Mouse (Mus musculus) gastrocnemius, postnatal 10 days (tissue): ENCODE data around the gene Gm26938. TPM values are rescaled to one million over a fixed set of nuclear protein-coding genes. Genes with fewer than 3 reads are reported as not detected.

Source experiments
- DNase-seq: peaks from one replicate; pipeline ENCODE4 v3.0.0; 2021; ENCODE audit warnings: mixed read lengths
- long read RNA-seq, 2 experiments: library from polyadenylated mRNA; stranded (forward); transcript quantifications; one replicate each; pipeline ENCODE4 v2.0.0; 2021
- total RNA-seq, 2 experiments: library from RNA; stranded (reverse); gene quantifications; 2 replicates each; pipeline ENCODE4 v1.2.3; 2021

Gm26938 gene
- total RNA-seq = not detected
- long read RNA-seq, experiment 1 = 0 reads
- long read RNA-seq, experiment 2 = 0 reads

DNA sequence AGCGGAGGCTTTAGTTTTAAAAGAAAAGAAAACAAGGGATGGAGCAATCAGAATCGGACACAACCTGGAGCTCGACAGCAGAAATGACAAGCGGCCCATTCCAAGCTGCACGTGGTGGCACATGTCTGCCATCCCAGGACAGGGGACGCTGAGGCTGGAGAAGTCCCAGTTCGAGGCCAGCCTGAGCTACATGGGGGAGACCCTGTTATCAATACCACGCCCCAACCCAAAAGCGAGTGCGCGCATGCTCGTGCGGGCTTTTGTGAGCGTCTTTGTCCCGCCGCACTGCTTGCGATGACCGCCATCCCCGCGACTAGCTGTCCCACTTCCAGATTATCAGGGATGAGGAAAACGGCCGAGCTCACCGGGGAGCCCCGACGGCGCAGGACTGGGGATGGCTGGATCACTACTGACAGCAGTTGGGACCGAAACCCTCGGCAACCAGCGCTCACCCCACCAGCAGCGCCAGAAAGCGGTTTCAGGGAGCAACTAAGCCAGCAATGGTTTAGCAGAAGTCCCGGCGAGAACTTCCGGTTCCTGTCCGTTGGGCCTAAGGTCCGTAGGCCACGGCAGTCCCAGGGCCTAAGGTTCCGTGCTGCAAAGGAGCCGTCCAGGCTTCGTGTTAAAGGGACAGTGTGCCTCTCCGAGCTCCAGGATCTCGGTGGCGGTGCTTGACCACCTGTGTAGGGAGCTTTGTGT, at the start of gene Gm26938, which contains the start of gene Psmg3:
Gene Gm26938 (minus strand): TSS at position 51 of the 699 bp plus-strand sequence.
Gene Psmg3 (minus strand): TSS at position 529 of the 699 bp plus-strand sequence.
- peak; percentile 82 for DNase-seq

DNA sequence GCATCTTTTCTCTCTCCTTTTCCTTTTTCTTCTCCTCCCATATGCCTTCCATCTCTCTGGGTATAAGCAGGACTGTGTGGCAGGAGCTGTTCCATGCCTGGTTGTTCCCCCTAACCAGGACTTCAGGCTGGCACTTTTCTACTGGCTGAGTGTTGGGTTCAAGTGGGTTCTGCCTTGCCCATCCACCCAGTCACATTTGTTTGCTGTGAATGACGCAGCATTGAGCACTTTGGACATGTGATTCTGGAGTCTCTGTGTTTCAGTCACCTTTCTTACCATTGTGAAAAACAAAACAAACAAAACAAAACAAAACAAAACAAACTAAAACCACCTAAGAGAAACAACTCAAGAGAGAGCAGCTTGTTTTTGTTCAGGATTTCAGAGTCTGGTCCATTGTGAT, 45.3 kb upstream of the Gm26938 start:
- no peak for DNase-seq

DNA sequence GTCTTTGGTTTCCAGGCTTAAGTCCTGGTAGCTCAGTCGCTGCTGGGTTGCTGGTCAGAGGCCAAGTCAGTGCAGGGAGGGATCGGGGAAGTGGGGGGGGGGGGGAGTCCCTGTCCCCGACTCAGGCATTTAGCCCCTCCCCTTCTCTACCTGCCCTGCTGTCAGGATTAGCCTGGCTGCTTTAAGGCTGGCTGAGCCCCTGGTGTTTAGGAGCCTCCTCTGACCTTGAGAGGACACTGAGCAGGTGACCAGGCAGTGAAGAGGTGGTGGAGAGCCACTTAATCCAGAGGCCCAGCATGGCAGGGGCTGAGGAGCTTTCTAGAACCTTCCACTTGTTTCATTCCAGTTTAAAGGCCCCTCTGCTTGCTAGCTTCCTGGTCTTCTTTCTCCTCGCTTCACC, 44.7 kb upstream of the Gm26938 start:
- no peak for DNase-seq

DNA sequence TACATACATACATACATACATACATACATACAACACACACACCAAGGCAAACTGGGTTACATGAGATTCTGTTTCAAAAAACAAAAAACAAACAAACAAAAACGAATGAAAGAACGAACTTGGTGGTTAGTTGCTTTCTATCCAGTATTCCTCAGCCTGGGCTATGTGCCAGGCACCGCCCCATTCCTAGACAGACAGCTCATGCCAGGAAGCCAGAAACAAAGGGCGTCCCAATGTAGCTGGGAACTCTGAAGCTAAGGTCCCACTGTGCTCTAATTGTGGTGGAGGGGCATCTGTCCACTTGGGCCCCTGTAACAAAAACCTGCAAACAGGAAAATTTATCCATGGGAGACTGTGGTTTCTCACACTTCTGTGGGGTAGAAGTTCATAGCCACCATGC, 36.6 kb upstream of the Gm26938 start:
- DNase-seq = peak; percentile 72

DNA sequence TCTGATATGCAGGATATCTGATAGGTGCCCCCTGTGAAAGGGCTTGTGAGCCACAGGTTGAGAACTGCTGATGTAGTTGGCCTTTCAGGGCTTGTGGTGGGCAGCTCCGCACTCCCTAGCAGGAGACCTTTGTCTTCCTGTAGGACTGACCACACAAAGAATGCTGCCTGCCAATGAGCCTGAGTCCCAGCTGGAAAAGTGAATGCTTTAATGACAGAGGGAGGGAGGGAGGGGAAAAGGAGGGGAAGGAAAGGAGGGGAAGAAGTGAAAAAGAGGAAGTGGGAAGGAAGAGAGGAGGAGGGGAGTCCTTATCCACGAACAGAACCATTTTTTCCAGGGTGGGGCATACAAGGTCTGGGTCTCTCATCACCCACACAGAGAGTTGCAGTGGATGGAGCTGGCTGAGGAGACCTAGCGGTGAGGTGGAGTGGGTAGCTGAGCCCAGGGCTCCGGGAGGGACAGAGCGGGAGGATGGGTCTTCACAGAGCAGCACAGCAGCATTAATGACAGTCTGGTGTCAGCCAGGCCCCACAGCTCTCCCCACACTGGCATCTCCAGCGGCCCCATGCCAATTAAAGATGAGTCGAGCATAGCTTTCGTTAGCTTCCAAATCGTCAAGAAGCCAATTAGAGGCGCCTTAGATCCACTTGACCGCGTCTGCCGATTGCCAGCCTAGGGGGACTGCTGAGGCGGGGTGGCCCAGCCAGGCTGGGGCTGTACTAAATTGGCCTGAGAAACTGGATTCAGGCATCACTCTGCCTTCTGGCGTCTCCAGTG, 34.3 kb upstream of the Gm26938 start:
- DNase-seq = no peak

DNA sequence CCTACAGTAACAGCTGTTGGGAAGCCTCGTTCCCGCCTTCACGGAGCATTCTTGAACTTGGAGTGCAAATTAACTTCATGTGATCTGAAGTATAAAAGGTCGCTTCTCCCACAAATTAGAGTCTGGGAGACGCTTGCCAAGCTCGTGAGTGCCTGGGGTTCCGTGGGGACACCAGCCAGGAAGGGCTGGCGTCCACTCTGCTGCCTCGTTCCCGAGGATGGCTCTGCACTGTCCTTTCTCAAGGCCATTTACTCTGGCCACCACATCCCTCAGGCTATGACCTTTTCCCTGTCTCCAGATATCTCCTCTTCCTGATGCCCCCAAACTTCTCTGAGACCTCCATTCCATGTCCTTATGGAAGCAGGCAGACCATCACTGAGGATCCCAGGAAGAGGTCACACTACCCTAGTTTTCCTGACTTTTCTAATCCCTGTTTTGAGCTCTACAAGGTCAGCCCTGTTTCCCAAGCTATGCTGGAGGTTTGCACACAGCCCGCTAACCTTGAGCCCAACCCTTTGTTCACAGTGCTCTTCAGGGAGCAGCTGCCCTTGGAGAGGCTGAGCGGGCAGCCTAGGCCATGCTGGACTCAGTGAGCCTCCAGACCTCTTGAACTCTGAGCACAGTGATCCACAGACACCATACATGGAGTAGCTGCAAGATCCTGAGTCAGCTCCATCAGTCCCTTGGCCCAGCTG, 23.6 kb upstream of the Gm26938 start:
- peak; percentile 8 for DNase-seq

DNA sequence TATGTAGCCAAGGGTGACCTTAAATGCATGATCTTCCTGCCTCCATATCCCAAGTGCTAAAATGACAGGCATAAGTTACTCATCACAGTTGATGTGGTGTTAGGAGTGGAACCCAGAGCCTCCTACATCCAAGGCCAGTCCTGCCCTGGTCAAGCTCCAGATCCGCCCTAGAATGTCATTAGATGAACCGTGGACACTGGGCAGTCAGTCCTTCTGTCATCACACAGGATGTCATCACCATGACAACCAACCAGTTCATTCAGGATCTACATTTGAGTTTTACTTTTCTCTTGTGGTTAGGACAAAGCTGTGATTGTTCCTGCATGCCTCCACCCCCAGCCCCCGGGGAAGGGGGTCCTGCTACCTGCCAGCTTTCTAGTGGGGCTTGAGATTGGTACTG, 12.9 kb upstream of the Gm26938 start:
- DNase-seq = no peak

DNA sequence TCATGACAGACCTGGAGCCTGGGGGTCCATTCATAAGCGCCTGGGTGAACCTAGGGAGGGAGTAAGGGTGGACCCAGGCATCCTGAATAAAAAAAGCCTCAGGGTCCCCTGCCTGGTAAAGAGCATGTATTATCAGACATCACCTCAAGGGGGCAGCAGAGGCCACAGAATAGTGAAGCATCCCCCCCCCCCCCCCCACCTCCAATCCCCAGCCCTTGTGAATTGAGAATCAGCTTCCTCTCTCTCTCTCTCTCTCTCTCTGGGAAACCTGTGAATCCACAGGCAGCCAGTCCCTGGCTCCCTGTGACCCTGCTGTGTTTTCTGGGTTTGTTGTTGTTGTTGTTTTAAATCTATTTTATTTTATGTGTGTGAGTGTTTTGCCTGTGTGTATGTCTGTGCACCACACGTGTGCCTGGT, 12.3 kb upstream of the Gm26938 start:
- DNase-seq = peak; percentile 77

DNA sequence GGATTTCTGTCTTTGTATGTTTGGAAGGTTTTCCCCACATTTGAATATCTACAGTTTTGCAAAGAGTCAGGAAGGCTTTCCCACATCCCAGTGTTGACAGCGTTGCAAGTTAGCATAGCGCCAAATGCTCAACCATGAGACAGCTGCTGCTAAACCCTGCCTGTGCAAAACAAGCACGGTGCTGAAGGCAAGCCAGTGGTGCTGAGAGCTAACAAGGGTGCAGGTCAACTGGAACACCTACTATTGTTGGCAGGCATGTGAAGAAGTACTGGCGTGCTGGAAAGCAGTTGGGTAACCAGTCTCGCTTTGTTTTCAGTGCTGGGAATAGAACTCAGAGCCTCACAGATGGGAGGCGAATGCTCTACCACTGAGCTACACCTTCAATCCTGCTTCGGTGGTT, 9.5 kb upstream of the Gm26938 start:
- DNase-seq = no peak

DNA sequence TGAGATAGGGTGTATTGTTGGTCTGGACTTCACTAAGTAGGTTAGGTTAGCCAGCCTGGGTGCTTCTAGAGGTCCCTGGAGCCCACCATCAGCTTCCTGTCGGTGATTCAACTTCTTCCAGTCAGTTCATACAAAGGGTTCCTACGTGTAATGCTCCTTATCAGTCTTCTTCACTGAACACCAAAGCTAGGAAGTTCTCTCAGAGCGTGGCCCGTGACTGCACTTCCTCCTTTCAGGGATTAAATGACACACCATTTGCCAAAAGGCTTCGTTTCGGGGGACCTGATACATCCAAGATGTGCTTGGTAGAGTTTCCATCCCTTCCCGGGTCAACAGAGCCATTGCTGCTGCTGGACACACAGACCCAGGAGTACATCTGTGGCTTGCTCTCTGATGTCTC, 5.9 kb upstream of the Gm26938 start:
- no peak for DNase-seq

DNA sequence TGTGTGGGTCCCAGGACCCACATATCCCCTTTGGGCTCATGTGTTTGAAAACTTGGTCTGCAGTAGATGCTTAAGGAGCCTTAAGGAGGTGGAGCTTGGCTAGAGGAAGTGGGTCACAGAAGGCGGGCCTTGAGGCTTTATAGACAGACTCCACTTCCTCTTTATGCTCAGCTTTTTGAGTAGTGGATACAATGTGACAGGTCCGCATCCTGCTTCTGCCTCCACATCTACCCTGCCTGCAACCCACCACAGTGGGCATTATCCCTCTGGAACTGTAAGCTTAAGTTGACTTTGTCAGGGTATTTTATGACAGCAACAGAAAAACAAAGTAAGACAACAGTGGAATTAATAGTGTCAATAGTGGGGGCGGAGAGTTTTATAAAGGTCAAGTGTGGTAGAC, 4.5 kb upstream of the Gm26938 start:
- DNase-seq = no peak

DNA sequence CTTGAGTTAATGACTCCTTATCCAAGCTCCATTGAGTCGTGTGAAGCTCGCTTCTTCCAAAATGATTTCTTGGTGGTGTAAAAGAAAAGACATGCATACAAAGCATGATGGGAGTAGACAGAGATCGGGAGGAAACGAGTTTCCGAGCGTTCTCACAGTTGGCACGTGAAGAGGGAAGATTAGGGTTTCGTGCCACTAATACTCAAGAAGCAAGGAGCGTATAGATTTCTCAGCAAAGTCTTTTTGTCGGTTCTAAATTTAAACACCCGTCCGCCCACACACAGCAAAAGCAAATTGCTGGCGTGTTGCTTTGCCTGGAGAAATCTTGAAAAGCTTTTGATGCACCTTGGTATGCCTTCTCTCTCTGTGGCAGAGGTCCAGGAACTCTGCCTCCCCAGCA, 3.2 kb upstream of the Gm26938 start:
- DNase-seq = no peak

DNA sequence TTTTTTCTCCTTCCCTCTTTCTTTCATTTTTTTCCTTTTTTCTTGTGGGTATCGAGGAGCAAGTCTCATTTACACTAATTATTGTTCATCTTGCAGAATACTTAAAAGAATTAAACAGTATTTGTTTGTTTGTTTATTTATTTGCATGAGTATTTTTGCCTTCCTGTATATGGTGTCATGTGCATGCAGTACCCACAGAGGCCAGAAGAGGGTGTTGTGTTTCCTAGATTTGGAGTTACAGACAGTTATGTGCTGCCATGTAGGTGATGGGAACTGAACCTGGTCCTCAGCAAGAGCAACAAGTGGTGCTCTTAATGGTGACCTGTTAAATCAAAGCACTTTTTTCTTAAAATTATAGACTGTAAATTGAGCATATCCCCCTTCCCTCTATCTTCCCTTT, 1.4 kb upstream of the Gm26938 start:
- no peak for DNase-seq

DNA sequence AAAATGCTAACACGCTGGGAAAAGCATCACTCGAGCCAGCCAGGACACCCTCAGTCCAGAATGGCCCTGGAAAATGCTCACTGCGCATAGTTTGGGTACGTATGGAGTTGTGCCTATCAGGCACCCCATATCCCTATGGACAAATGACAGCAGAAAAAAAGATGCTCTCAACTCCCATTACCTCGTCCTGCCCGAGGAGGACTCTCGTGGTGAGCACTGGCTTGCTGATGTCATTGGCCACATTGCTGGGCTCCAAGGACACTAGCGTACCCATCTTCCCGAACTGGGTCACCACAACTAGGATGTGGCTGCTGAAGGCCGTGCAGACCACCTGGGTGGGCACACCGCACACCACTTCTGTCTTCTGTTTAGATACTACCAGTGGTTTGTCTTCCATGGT, 260 bp downstream of the Gm26938 start:
- no peak for DNase-seq

DNA sequence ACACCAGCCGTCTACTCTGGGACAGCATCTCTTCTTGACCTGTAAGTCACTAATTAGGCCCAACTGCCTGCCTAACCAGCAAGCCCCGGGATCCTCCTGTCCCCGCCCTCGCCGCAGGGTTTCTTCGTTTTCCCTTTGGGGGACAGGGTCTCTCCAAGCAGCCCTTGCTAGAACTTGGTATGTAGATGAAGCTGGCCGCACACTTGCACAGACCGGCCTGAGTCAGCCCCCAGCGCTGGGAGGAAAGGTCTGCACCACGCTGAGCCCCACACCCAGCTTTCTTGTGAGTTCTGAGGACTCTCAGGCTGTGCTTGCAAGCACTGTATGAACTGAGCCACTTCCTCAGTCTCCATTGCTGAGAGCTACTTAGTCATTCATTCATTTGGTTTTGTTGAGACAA, 1.7 kb downstream of the Gm26938 start:
- no peak for DNase-seq

DNA sequence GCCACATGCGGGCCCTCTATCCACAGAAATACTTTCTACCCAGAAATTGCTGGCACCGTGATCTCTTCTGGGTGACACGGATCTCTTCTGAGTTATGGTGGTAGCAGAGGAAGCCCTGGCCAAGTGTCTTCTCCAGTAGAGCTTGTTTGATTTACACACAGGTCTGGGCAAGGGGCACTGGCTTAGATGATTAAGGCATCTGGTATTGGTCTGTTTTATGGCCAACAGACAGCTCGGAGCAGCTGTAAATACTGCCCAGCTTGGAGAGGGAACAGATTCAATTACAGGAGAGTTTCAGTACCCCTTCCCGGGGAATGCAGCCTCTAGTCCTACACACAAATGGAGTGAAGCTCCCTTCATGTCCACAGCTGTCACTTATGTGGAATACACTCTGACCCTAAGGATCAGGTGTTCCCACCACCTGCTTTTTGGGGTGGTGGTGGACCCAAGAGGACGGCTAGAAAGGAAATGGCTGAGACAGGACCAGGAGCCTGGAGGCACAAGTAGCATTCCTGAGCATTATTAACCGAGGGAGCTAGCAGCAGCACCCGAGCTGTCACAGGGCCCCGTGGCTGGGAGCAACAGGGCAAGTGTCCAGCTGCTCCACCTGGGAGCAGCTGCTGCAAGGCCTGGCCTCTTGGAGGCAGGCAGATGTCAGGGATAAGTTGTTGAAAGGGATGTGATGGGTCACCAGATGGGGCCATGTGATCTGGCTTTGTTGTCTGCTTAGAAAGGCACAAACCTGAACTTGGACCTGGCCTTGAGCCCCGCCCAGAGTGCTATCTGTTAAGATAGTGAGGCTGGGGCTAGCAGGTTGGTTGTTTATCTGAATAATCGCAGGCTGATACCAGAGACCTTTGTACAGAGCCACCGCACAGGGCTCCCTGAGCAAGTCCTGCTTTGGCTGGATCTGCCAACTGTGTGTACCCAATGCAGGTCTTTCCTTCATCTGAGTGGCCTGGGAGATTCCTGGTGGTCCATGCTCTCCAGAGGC, 4.4 kb downstream of the Gm26938 start:
- no peak for DNase-seq

DNA sequence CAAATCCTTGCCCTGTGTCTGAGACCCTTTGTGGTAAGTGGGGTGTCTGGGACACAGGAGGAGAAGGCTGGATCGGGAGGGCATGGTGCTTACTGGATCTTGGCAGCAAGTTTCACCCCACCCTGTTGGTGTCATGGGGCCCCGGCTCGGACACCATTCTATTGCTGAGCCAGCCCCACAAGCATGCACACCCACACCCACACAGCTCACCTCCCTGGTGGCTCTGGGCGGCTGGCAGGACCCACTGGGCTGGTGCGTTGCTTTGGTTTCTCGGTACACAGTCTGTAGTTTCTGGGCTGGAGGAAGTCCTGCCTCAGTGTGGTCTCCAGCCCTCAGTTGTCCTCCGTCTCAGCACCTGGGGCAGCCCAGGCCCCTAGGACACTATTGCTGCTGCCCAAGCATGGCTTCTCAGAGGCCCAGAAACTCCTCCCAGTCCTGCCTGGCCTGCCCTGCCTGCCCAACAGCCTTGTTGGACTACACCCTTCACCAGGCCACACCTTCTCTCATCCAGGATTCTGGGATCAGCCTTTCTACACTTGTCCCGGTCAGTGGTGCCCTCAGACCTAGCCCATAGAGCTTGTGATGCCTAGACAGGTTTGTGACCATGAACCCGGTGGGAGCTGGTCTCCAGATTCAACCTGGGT, 6.5 kb downstream of the Gm26938 start, which contains the start of gene Tmem184a:
Gene Tmem184a (minus strand): TSS at position 380 of the 644 bp plus-strand sequence.
- no peak for DNase-seq

DNA sequence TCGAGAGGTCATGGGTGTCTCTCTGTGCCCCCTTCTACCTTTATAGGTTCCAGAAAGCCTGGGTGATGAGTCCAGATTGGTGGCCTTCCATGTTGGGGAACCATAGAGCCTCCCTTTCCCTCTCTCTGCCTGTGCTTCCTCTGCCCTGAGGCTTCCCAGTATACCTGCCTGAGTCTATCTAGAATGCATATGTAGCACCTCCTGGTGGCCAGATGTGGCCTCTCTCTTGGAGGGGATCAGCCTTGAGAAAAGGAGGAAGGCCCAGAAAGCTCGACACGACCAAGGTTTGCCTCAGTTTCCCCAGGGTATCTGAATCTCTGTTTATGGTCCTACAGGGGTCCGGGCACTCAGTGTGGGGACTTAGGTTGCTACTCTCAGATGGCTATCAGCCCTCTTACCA, 7.4 kb downstream of the Gm26938 start:
- DNase-seq = no peak

DNA sequence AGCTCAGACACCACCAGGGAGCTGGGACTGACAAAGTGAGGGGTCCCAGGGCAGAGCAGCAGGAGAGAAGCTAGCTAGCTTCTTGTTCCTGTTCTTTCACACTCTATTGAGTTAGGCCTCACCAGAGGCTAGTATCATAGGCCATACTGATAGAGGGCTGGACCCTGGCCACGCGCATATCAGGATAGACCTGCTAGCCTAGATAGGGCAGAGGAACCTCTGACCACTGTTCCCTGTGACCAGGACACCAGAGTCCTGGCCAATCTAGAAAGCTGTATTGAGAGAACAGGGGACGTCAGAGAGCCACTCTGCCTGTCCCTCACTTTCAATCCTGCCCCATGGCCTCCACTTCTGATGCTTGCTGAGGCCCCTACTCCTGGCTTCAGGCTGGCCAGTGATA, 8.2 kb downstream of the Gm26938 start:
- no peak for DNase-seq

DNA sequence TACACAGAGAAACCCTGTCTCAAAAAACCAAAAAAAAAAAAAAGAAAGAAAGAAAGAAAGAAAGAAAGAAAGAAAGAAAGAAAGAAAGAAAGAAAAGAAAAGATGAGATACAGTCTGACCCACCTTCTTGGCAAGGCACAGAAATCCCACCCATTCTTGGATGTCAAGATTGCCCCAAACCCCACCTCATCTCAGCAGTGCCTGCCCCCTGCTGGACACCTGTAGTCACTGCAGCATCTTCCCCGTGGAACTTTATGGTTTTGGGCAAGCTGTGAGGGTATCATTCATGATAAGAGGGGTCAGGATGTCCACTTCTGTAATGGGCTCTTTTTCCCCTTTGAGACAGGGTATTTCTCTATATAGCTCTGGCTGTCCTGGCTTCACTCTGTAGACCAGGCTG, 8.9 kb downstream of the Gm26938 start:
- DNase-seq = no peak

DNA sequence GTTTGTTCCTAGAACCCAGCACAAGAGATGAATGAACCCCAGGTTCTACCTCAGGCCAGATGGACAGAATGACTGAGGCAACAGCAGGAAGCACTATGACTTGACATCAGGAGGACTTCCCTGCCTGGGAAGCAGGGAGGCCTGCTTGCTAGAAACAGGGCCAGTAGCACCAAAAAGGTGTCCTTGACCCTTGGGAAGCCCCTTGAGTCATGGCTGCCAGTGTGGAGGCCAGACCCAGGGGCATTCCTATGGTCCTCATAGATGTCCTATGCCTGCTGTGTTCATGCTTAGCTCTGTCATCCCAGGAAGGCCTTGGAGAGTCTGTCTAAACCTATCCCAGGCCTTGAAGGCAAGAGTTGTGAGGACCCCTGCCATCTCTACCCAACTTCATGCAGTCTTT, 9.8 kb downstream of the Gm26938 start:
- DNase-seq = no peak
